Mouse (Mus musculus): Measurements from ENCODE around the gene Olfr600. TPM values are rescaled to one million over a fixed set of nuclear protein-coding genes. Genes with fewer than 3 reads are reported as not detected.

The Olfr600 gene
- not detected in 2 replicates for polyA plus RNA-seq (2012; rRNA removed)

GRCm38 (mm10) chr7:103349569-103349968 lies at the start of gene Olfr600:
TSS of gene Olfr600 (minus strand) at chr7:103349669.

GRCm38 (mm10) chr7:103386077-103386476 lies 36.6 kb upstream of the Olfr600 start, which contains the start of gene Olfr603:
TSS of gene Olfr603 (minus strand) at chr7:103386177.

DNA sequence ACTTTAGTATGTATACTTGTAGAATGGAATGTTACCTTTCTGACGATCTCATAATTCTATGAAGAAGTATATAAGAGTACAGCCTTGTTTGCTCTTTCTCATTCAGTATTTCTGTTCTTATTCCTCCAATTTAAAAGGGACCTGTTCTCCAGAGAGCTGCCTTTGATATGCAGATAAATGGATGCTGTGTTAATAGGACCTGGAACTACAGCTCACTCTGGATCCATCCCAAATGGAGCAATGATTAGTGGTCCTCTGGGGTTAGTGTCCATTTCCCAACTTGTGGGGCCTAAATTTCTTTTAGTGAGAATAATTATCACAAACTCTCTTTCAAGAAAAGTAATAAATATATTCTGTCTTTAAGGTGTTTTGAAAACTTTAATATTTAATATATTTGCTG lies 13.1 kb upstream of the Olfr600 start, which contains the start of gene Olfr601:
TSS of gene Olfr601 (minus strand) at position 101 of the 400 bp plus-strand sequence.

GRCm38 (mm10) chr7:103335617-103336016 lies 13.9 kb downstream of the Olfr600 start, which contains the start of gene Olfr599:
TSS of gene Olfr599 (plus strand) at chr7:103335917.

GRCm38 (mm10) chr7:103323268-103323667 lies 26.2 kb downstream of the Olfr600 start, which contains the start of gene Olfr598:
TSS of gene Olfr598 (plus strand) at chr7:103323568.

GRCm38 (mm10) chr7:103316015-103316414 lies 33.5 kb downstream of the Olfr600 start, which contains the start of gene Olfr597:
TSS of gene Olfr597 (plus strand) at chr7:103316315.

DNA sequence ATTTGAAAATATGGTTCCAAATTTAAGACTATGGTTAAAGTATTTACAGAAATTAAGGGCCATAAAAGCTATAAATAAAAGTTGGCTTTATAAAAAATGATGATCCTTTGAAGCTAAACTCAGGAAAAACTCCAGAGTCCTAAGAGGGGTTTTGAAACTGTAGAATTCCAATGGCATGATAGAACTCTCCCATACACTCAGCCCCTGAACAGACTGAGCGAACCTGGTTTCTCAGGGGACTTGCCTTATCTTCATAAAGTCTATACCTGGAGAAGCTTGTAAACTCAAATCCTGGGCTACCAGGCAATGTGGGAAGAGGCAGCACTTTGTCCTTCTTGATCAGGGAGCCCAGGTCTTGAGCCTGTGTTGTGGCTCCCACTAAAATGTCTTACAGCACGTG lies 44.1 kb downstream of the Olfr600 start, which contains the start of gene Olfr596:
TSS of gene Olfr596 (plus strand) at position 301 of the 400 bp plus-strand sequence.

Other genes with a start within 250 kb of the Olfr600 start
- gene Olfr586, start 224.0 kb downstream of the Olfr600 start, polyA plus RNA-seq (2012; rRNA removed) = not detected in 2 replicates
- gene Olfr588-ps1, start 208.8 kb downstream of the Olfr600 start, polyA plus RNA-seq (2012; rRNA removed) = not detected in 2 replicates
- gene Olfr589, start 193.3 kb downstream of the Olfr600 start, polyA plus RNA-seq (2012; rRNA removed) = not detected in 2 replicates
- gene Olfr591, start 171.3 kb downstream of the Olfr600 start, polyA plus RNA-seq (2012; rRNA removed) = not detected in 2 replicates
- not detected in 2 replicates for gene Olfr592, start 164.9 kb downstream of the Olfr600 start, polyA plus RNA-seq (2012; rRNA removed)
- not detected in 2 replicates for gene Olfr593, start 137.8 kb downstream of the Olfr600 start, polyA plus RNA-seq (2012; rRNA removed)
- not detected in 2 replicates for gene Olfr594, start 132.7 kb downstream of the Olfr600 start, polyA plus RNA-seq (2012; rRNA removed)
- not detected in 2 replicates for gene Usp17ld, start 97.2 kb downstream of the Olfr600 start, polyA plus RNA-seq (2012; rRNA removed)
- gene Olfr596, start 44.0 kb downstream of the Olfr600 start, polyA plus RNA-seq (2012; rRNA removed) = not detected in 2 replicates
- not detected in 2 replicates for gene Olfr597, start 33.4 kb downstream of the Olfr600 start, polyA plus RNA-seq (2012; rRNA removed)
- not detected in 2 replicates for gene Olfr598, start 26.1 kb downstream of the Olfr600 start, polyA plus RNA-seq (2012; rRNA removed)
- gene Olfr599, start 13.8 kb downstream of the Olfr600 start, polyA plus RNA-seq (2012; rRNA removed) = not detected in 2 replicates
- gene Olfr601, start 13.0 kb upstream of the Olfr600 start, polyA plus RNA-seq (2012; rRNA removed) = not detected in 2 replicates
- gene Olfr603, start 36.5 kb upstream of the Olfr600 start, polyA plus RNA-seq (2012; rRNA removed) = not detected in 2 replicates
- not detected in 2 replicates for gene Usp17lc, start 65.4 kb upstream of the Olfr600 start, polyA plus RNA-seq (2012; rRNA removed)
- not detected in 2 replicates for gene Olfr605, start 95.8 kb upstream of the Olfr600 start, polyA plus RNA-seq (2012; rRNA removed)
- not detected in 2 replicates for gene Olfr606, start 99.4 kb upstream of the Olfr600 start, polyA plus RNA-seq (2012; rRNA removed)
- gene Olfr607, start 114.5 kb upstream of the Olfr600 start, polyA plus RNA-seq (2012; rRNA removed) = not detected in 2 replicates
- gene Olfr608, start 120.2 kb upstream of the Olfr600 start, polyA plus RNA-seq (2012; rRNA removed) = not detected in 2 replicates
- not detected in 2 replicates for gene Olfr609, start 148.4 kb upstream of the Olfr600 start, polyA plus RNA-seq (2012; rRNA removed)
- not detected in 2 replicates for gene Olfr610, start 162.5 kb upstream of the Olfr600 start, polyA plus RNA-seq (2012; rRNA removed)
- gene Olfr611, start 171.2 kb upstream of the Olfr600 start, polyA plus RNA-seq (2012; rRNA removed) = not detected in 2 replicates
- not detected in 2 replicates for gene Olfr612, start 193.0 kb upstream of the Olfr600 start, polyA plus RNA-seq (2012; rRNA removed)
- gene Olfr613, start 198.4 kb upstream of the Olfr600 start, polyA plus RNA-seq (2012; rRNA removed) = not detected in 2 replicates
- not detected in 2 replicates for gene Olfr615, start 206.4 kb upstream of the Olfr600 start, polyA plus RNA-seq (2012; rRNA removed)
- not detected in 2 replicates for gene Olfr616, start 219.5 kb upstream of the Olfr600 start, polyA plus RNA-seq (2012; rRNA removed)
- gene Olfr617, start 223.4 kb upstream of the Olfr600 start, polyA plus RNA-seq (2012; rRNA removed) = not detected in 2 replicates
- gene Olfr618, start 240.4 kb upstream of the Olfr600 start, polyA plus RNA-seq (2012; rRNA removed) = not detected in 2 replicates